Mouse (Mus musculus) embryonic facial prominence, embryonic 14.5 days (tissue): ENCODE data around the gene Itpkb. TPM values are rescaled to one million over a fixed set of nuclear protein-coding genes. Genes with fewer than 3 reads are reported as not detected.

Experiments
- ATAC-seq: fragments of 200-750 bp; cut with Nextera tagmentation; 2 replicates; pipeline ENCODE4 v1.8.0; 2017; ENCODE audit warnings: low read depth, moderate number of reproducible peaks, moderate TSS enrichment
- DNase-seq: peaks from one replicate; pipeline ENCODE4 v3.0.0-alpha.2; 2015; ENCODE audit warnings: low spot score
- H3K27ac ChIP-seq: fragments of 300-500 bp; sonication (generic); replicated peaks from 2 replicates; pipeline ENCODE4 v1.5.1; 2014; ENCODE audit warnings: low read depth, mild to moderate bottlenecking, low read length, moderate library complexity
- H3K27me3 ChIP-seq: fragments of 300-500 bp; sonication (generic); replicated peaks from 2 replicates; pipeline ENCODE4 v1.6.1; 2014; ENCODE audit warnings: low read length; ENCODE audit not compliant: control insufficient read depth, insufficient read depth
- H3K36me3 ChIP-seq: fragments of 300-500 bp; sonication (generic); 2 replicates; pipeline ENCODE4 v1.6.1; 2014; ENCODE audit warnings: low read length, mixed read lengths; ENCODE audit not compliant: control insufficient read depth, insufficient read depth
- H3K4me1 ChIP-seq: fragments of 300-500 bp; sonication (generic); 2 replicates; pipeline ENCODE4 v1.6.1; 2014; ENCODE audit warnings: antibody characterized with exemption, low read length; ENCODE audit not compliant: control insufficient read depth, insufficient read depth
- H3K4me2 ChIP-seq: fragments of 300-500 bp; sonication (generic); 2 replicates; pipeline ENCODE4 v1.6.1; 2014; ENCODE audit warnings: low read depth, mild to moderate bottlenecking, low read length, moderate library complexity, mixed read lengths
- H3K4me3 ChIP-seq: fragments of 300-500 bp; sonication (generic); 2 replicates; pipeline ENCODE4 v1.5.1; 2014; ENCODE audit warnings: low read depth, mild to moderate bottlenecking, low read length
- H3K9ac ChIP-seq: fragments of 300-500 bp; sonication (generic); 2 replicates; pipeline ENCODE4 v1.6.1; 2014; ENCODE audit warnings: low read depth, mild to moderate bottlenecking, low read length, moderate library complexity, mixed read lengths
- H3K9me3 ChIP-seq: fragments of 300-500 bp; sonication (generic); 2 replicates; pipeline ENCODE4 v1.6.1; 2016; ENCODE audit warnings: low read length; ENCODE audit not compliant: control insufficient read depth
- WGBS: fragments of 180-500 bp; shearing (Covaris S2); extraction: QIAGEN DNeasy Blood & Tissue Kit; methylation state at CpG from one replicate; pipeline ENCODE4 v1.1.7; 2014; 5-methylcytosine and 5-hydroxymethylcytosine counted together
- polyA plus RNA-seq: library from polyadenylated mRNA; unstranded; fragments of >200 nt; fragmentation: Nextera tagmentation; extraction: Ambion mirVana; gene quantifications from 2 replicates; pipeline ENCODE4 v1.2.1, GENCODE M21; 2014

Gene Itpkb
- polyA plus RNA-seq, 1 experiment from 2014 or later = 7.6 TPM

DNA sequence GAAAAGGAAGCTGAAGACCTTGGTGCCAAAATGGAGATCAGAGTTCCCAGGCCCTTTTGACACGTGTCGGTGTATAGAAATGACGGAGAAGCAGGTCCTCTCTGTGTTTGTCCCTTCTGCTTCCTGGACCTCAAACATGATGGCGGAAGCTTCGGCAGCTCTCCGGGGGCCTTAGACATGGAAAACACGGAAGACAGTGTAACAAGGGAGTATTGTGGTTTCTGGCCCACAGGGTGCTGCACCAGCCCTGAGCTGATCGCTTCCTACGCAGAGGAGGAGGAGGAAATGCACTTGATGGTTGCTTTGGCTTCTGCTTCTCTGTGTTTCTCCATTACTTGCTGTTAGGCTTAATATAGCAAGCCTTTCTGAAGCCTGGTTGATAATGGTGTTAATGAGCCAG, 34.2 kb upstream of the Itpkb start:
- H3K27ac ChIP-seq = no peak overlapping the region
- no peak overlapping the region for H3K4me3 ChIP-seq
- H3K4me2 ChIP-seq = no peak overlapping the region
- no peak for ATAC-seq
- no peaks in the 10 kb centered on the region for H3K36me3 ChIP-seq
- no peaks in the 10 kb centered on the region for H3K9me3 ChIP-seq
- H3K4me1 ChIP-seq = no peaks in the 10 kb centered on the region; the same call in 1 of the 2 replicates
- H3K9ac ChIP-seq = no peak overlapping the region
- WGBS = 90% methylated on average over 9 of the region's 9 CpGs
- DNase-seq = no peak
- H3K27me3 ChIP-seq = no peaks in the 10 kb centered on the region

DNA sequence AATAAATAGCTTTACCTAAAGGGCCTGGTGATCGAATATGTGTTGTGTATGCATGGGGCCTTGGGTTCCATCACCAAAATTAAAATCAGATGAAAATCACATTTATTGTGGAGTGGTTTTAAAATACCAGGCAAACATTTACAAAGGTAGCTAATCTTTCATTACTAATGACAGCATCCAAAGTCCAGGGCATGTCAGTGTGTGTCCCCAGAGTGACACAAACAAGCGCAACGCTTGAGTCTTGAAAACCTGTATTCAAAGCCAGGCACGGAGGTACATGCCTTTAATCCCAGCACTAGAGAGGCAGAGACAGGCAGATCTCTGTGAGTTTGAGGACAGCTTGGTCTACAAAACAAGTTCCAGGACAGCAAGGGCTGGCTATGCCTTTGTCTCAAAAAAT, 30.6 kb upstream of the Itpkb start:
- Histone ChIP-seq H3K36me3 (no peaks in the 10 kb centered on the region), H3K4me2 (no peak overlapping the region), H3K9me3 (no peaks in the 10 kb centered on the region), H3K4me3 (no peak overlapping the region), H3K4me1 (no peaks in the 10 kb centered on the region; the same call in 1 of the 2 replicates), H3K27ac (no peak overlapping the region), H3K27me3 (no peaks in the 10 kb centered on the region), H3K9ac (no peak overlapping the region)
- no peak for DNase-seq
- 75% methylated on average over 4 of the region's 4 CpGs for WGBS
- no peak for ATAC-seq

GRCm38 (mm10) chr1:180300292-180300691, 30.0 kb upstream of the Itpkb start:
- H3K36me3 ChIP-seq = no peaks in the 10 kb centered on the region
- H3K9me3 ChIP-seq = no peaks in the 10 kb centered on the region
- no peak overlapping the region for H3K27ac ChIP-seq
- H3K4me2 ChIP-seq = no peak overlapping the region
- no peak overlapping the region for H3K4me3 ChIP-seq
- H3K27me3 ChIP-seq = no peaks in the 10 kb centered on the region
- 91% methylated on average over 4 of the region's 4 CpGs for WGBS
- no peaks in the 10 kb centered on the region; the same call in 1 of the 2 replicates for H3K4me1 ChIP-seq
- H3K9ac ChIP-seq = no peak overlapping the region
- ATAC-seq = no peak
- DNase-seq = no peak

- 40% methylated on average over 4 of the region's 4 CpGs for WGBS
- DNase-seq (no peak), ATAC-seq (no peak)
- H3K4me2 ChIP-seq = no peak overlapping the region
- no peak overlapping the region for H3K4me3 ChIP-seq
- no peaks in the 10 kb centered on the region for H3K27me3 ChIP-seq
- no peaks in the 10 kb centered on the region for H3K36me3 ChIP-seq
- H3K9me3 ChIP-seq = no peaks in the 10 kb centered on the region
- H3K4me1 ChIP-seq = no peaks in the 10 kb centered on the region; the same call in 1 of the 2 replicates
- no peak overlapping the region for H3K9ac ChIP-seq
- H3K27ac ChIP-seq = no peak overlapping the region
Measured at GRCm38 (mm10) chr1:180300997-180301396, 29.3 kb upstream of the Itpkb start.

GRCm38 (mm10) chr1:180302253-180303120, 27.8 kb upstream of the Itpkb start:
- no peak overlapping the region for H3K4me3 ChIP-seq
- no peaks in the 10 kb centered on the region for H3K9me3 ChIP-seq
- DNase-seq (peak; percentile 19), ATAC-seq (no peak)
- H3K9ac ChIP-seq = no peak overlapping the region
- peaks cover 4% of the 10 kb centered on the region for H3K4me1 ChIP-seq
- WGBS = 63% methylated on average over 12 of the region's 12 CpGs
- H3K4me2 ChIP-seq = no peak overlapping the region
- no peaks in the 10 kb centered on the region for H3K36me3 ChIP-seq
- H3K27ac ChIP-seq = no peak overlapping the region
- no peaks in the 10 kb centered on the region for H3K27me3 ChIP-seq

DNA sequence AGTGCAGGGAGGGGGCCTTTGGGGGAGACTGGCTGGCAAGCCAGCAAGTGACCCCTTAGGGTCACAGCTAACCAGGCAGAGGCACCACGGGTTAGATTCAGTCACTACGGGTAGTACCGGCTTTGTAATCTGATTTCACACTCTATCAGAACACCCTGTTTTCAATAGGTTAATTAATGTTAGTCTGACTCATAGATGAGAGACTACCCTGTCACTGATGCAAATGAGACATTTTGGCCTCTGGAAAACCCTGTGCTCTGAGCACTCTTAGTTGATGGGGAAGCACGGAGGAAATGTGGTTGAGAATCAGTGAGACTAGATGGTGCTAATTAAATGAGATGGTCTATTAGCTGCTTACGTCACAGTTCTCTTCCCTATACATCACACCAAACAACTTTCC, 26.7 kb upstream of the Itpkb start:
- no peaks in the 10 kb centered on the region for H3K9me3 ChIP-seq
- H3K27me3 ChIP-seq = no peaks in the 10 kb centered on the region
- 50% methylated on average over 5 of the region's 5 CpGs for WGBS
- H3K9ac ChIP-seq = no peak overlapping the region
- H3K4me2 ChIP-seq = no peak overlapping the region
- H3K4me3 ChIP-seq = no peak overlapping the region
- H3K27ac ChIP-seq = no peak overlapping the region
- no peak for DNase-seq
- ATAC-seq = no peak
- H3K36me3 ChIP-seq = no peaks in the 10 kb centered on the region
- H3K4me1 ChIP-seq = peaks cover 8% of the 10 kb centered on the region

GRCm38 (mm10) chr1:180306889-180307288, 23.4 kb upstream of the Itpkb start:
- H3K4me2 ChIP-seq = no peak overlapping the region
- no peak overlapping the region for H3K4me3 ChIP-seq
- ATAC-seq (no peak), DNase-seq (no peak)
- WGBS = 70% methylated on average over 9 of the region's 9 CpGs
- no peaks in the 10 kb centered on the region for H3K9me3 ChIP-seq
- H3K27ac ChIP-seq = no peak overlapping the region; the same call in 1 of the 2 replicates
- no peaks in the 10 kb centered on the region for H3K36me3 ChIP-seq
- H3K9ac ChIP-seq = no peak overlapping the region
- peaks cover 8% of the 10 kb centered on the region; the same call in 1 of the 2 replicates for H3K4me1 ChIP-seq
- no peaks in the 10 kb centered on the region for H3K27me3 ChIP-seq

- H3K36me3 ChIP-seq = no peaks in the 10 kb centered on the region
- ATAC-seq (peak; percentile 80), DNase-seq (peak; percentile 87)
- no peaks in the 10 kb centered on the region for H3K9me3 ChIP-seq
- WGBS = 24% methylated on average over 2 of the region's 2 CpGs
- H3K4me3 ChIP-seq = no peak overlapping the region
- H3K27me3 ChIP-seq = no peaks in the 10 kb centered on the region
- no peak overlapping the region for H3K9ac ChIP-seq
- peaks cover 14% of the 10 kb centered on the region for H3K4me1 ChIP-seq
- H3K27ac ChIP-seq = no peak overlapping the region
- no peak overlapping the region for H3K4me2 ChIP-seq
Measured at GRCm38 (mm10) chr1:180307661-180308060, 22.6 kb upstream of the Itpkb start.

DNA sequence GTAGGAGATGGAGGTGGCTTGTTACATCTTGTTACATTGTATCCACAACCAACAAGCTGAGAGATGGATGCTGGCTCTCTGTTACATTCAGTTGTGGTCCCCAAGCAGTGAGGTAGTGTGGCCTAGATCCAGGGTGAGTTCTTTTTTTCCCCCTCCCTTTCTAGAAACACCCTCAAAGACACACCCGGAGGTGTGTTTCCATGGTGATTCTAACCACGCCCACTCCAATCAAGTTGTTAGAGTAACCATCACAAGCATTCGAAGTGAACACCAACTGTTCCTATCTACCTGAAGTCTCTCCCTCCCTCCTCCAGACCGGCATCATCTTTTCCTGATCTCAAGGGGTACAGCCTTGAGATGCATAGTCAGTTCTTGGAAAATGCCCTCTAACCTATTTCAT, 21.4 kb upstream of the Itpkb start:
- WGBS = 75% methylated on average over 4 of the region's 4 CpGs

More for the DNA sequence above, 21.4 kb upstream of the Itpkb start:
- Histone ChIP-seq H3K9ac (no peak overlapping the region), H3K27ac (no peak overlapping the region), H3K4me1 (peaks cover 19% of the 10 kb centered on the region), H3K36me3 (no peaks in the 10 kb centered on the region), H3K27me3 (no peaks in the 10 kb centered on the region), H3K4me3 (no peak overlapping the region), H3K9me3 (no peaks in the 10 kb centered on the region), H3K4me2 (no peak overlapping the region)
- ATAC-seq (no peak), DNase-seq (no peak)
